Mouse (Mus musculus) E14TG2a.4 (cell line): ENCODE results near the gene Fate1.

ENCODE experiments used
- CTCF ChIP-seq: conservative IDR thresholded peaks from 2 replicates; pipeline ENCODE4 v1.5.1; 2014; ENCODE audit warnings: low read length
- NANOG ChIP-seq: IDR thresholded peaks from 2 replicates; pipeline ENCODE4 v1.6.1; 2014; ENCODE audit warnings: borderline replicate concordance, low read length, mixed read lengths
- POU5F1 ChIP-seq: IDR thresholded peaks from 2 replicates; pipeline ENCODE4 v1.6.1; 2014; ENCODE audit warnings: low read length, borderline replicate concordance

GRCm38 (mm10) chrX:71983205-71983604, 10.4 kb downstream of the Fate1 start:
- TF ChIP-seq CTCF, result no peak
- no peak for TF ChIP-seq POU5F1
- no peak for TF ChIP-seq NANOG
